ENCODE assay signal across 17 mouse cellular contexts in the genomic region with DNA sequence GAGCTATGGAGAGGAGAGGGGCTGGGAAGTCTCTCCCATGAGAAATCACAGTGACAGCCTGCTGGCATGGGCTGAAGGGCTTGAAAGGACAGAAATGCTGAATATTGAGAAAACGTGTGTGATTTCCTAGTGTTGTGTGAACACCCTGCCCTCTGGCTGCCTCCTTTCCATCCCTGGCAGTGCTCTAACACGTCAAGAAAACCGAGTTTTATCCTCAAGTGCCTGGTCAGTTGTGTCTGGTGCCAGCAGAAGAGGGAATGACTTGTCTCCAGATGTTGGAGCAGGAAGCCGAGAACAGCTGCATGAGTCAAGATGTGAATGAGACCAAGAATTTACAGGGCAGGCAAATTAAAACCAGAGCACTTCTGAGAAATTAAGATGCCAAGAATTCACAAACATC. TPM values are rescaled to one million over a fixed set of nuclear protein-coding genes. Genes with fewer than 3 reads are reported as not detected.
DNase-seq lines count a peak whose midpoint lies in the region; ATAC-seq lines count a peak whose summit lies in the region.
"Had no signal": no experiment of that assay in that cellular context is flagged by ENCODE, and none has a peak within 500 bp of the region (broad histone marks: within the 10 kb centered on the region; RNA-seq: fewer than 3 reads in every experiment).

No protein-coding gene starts in this region.

- no peak for ATAC-seq in limb, embryonic 11.5 days (ENCODE audit: insufficient number of reproducible peaks, low FRiP score, low TSS enrichment, low read depth)
- no peak for ATAC-seq in kidney, embryonic 16.5 days (ENCODE audit: low FRiP score, low TSS enrichment)
- ATAC-seq: forebrain, embryonic 14.5 days; hindbrain, embryonic 16.5 days; midbrain, embryonic 16.5 days had no signal

- no peaks in the 10 kb centered on the region for H3K27me3 ChIP-seq in limb, embryonic 11.5 days (ENCODE audit: control insufficient read depth, insufficient read depth, low read length)
- no peaks in the 10 kb centered on the region for H3K27me3 ChIP-seq in kidney, embryonic 16.5 days (ENCODE audit: insufficient read depth, low read length)
- H3K27me3 ChIP-seq: CH12.LX; embryonic facial prominence, embryonic 12.5 days had no signal

- H3K36me3 ChIP-seq in limb, embryonic 11.5 days (ENCODE audit: control insufficient read depth, insufficient read depth, low read length) = no peaks in the 10 kb centered on the region
- H3K36me3 ChIP-seq in kidney, embryonic 16.5 days (ENCODE audit: insufficient read depth, low read length) = no peaks in the 10 kb centered on the region
- H3K36me3 ChIP-seq: embryonic facial prominence, embryonic 12.5 days had no signal

- DNase-seq in gastrocnemius, adult 18-20 months (ENCODE audit: low spot score) = peak; percentile 21
- no peak for DNase-seq in gastrocnemius, postnatal 10 days
- DNase-seq in lung, postnatal 10 days = peak; percentile 6
- no peak for DNase-seq in lung, postnatal 25 days (ENCODE audit: low spot score)
- peak; percentile 40 for DNase-seq in limb, embryonic 11.5 days (ENCODE audit: low spot score)
- no peak for DNase-seq in adrenal gland, postnatal 10 days
- DNase-seq in adrenal gland, postnatal 25 days = no peak
- DNase-seq: cerebellum, postnatal 25 days; kidney, adult 9 months; liver; lung, adult 2 months had no signal

- no peak overlapping the region for H3K4me3 ChIP-seq in limb, embryonic 11.5 days (ENCODE audit: low read depth, low read length)
- no peak overlapping the region for H3K4me3 ChIP-seq in kidney, embryonic 16.5 days (ENCODE audit: low read length)
- H3K4me3 ChIP-seq: embryonic facial prominence, embryonic 12.5 days had no signal

- 16% methylated on average over 4 of the region's 4 CpGs for WGBS in limb, embryonic 11.5 days
- WGBS in kidney, embryonic 16.5 days = 58% methylated on average over 4 of the region's 4 CpGs

- no peaks in the 10 kb centered on the region for H3K9me3 ChIP-seq in limb, embryonic 11.5 days (ENCODE audit: control insufficient read depth, low read length)
- H3K9me3 ChIP-seq in kidney, embryonic 16.5 days (ENCODE audit: low read length) = no peaks in the 10 kb centered on the region
- H3K9me3 ChIP-seq: embryonic facial prominence, embryonic 12.5 days had no signal

- H3K27ac ChIP-seq in limb, embryonic 11.5 days (replicated peaks; ENCODE audit: low read depth, low read length) = no peak overlapping the region
- no peak overlapping the region for H3K27ac ChIP-seq in kidney, embryonic 16.5 days (ENCODE audit: low read length)
- H3K27ac ChIP-seq: embryonic facial prominence, embryonic 12.5 days had no signal

- H3K9ac ChIP-seq in limb, embryonic 11.5 days (ENCODE audit: low read length) = no peak overlapping the region
- H3K9ac ChIP-seq in kidney, embryonic 16.5 days (replicated peaks; ENCODE audit: low read length) = no peak overlapping the region
- H3K9ac ChIP-seq: embryonic facial prominence, embryonic 12.5 days had no signal

- peaks cover 10% of the 10 kb centered on the region for H3K4me1 ChIP-seq in limb, embryonic 11.5 days (ENCODE audit: control insufficient read depth, insufficient read depth, low read length)
- H3K4me1 ChIP-seq in kidney, embryonic 16.5 days (ENCODE audit: insufficient read depth, low read length) = peaks cover 22% of the 10 kb centered on the region

- H3K4me2 ChIP-seq in limb, embryonic 11.5 days (ENCODE audit: low read depth, severe bottlenecking) = no peak overlapping the region
- no peak overlapping the region for H3K4me2 ChIP-seq in kidney, embryonic 16.5 days (replicated peaks; ENCODE audit: low read depth, low read length)
- H3K4me2 ChIP-seq: embryonic facial prominence, embryonic 12.5 days had no signal

RNA-seq across cellular contexts. Expression of gene Tyw5, which starts 33.9 kb away (rescaled TPM):
- 1 to 10 TPM; 2.5 to 3.9 TPM for total RNA-seq in gastrocnemius, adult 18-20 months (2021)
- total RNA-seq in gastrocnemius, postnatal 10 days (2021) = 1 to 10 TPM; 6.0 to 6.9 TPM
- 26.0 and 29.2 TPM in 2 replicates for polyA plus RNA-seq in limb, embryonic 11.5 days (2014; fragmentation: Nextera tagmentation; extraction: Ambion mirVana)
- polyA plus RNA-seq in kidney, embryonic 16.5 days (2015; fragmentation: Nextera tagmentation; extraction: Ambion mirVana) = 32.1 and 33.2 TPM in 2 replicates
- total RNA-seq in adrenal gland, postnatal 10 days (2021) = 10 to 100 TPM; 15.2 to 20.4 TPM
- total RNA-seq in adrenal gland, postnatal 25 days (2021) = 14.6 and 15.9 TPM in 2 replicates

RNA-seq across cellular contexts. Expression of gene Maip1, which starts 34.6 kb away (rescaled TPM):
- 1 to 10 TPM; 7.9 to 8.1 TPM for total RNA-seq in gastrocnemius, adult 18-20 months (2021)
- total RNA-seq in gastrocnemius, postnatal 10 days (2021) = 1 to 10 TPM; 8.2 to 9.8 TPM
- polyA plus RNA-seq in limb, embryonic 11.5 days (2014; fragmentation: Nextera tagmentation; extraction: Ambion mirVana) = 19.8 and 21.2 TPM in 2 replicates
- polyA plus RNA-seq in kidney, embryonic 16.5 days (2015; fragmentation: Nextera tagmentation; extraction: Ambion mirVana) = 19.2 and 20.7 TPM in 2 replicates
- total RNA-seq in adrenal gland, postnatal 10 days (2021) = 10 to 100 TPM; 13.8 to 14.9 TPM
- 10.8 and 12.4 TPM in 2 replicates for total RNA-seq in adrenal gland, postnatal 25 days (2021)

Comparison
In these comparisons a context has a peak if more than half of its experiments do, and no peak if none do; other contexts are left out.
1. DNase-seq: peak in gastrocnemius, adult 18-20 months (single experiment), lung, postnatal 10 days (single experiment) and limb, embryonic 11.5 days (single experiment); none in gastrocnemius, postnatal 10 days (single experiment), lung, postnatal 25 days (single experiment), adrenal gland, postnatal 10 days (single experiment) and adrenal gland, postnatal 25 days (single experiment).